Mouse (Mus musculus) liver, adult 2 months (tissue): ENCODE measurements at regions not wholly inside any gene's neighbourhood (a gene's known extent, or its start where the extent isn't known, plus 50 kb on each side); places are given as distances from the start of the nearest gene placed in this dataset.

Experiments used
- DNase-seq: peaks from one replicate; pipeline ENCODE4 v3.0.0-alpha.2; 2011; ENCODE audit warnings: low read depth, low spot score; ENCODE audit errors: extremely low read depth
- H3K27ac ChIP-seq: fragments of 200-500 bp; replicated peaks from 2 replicates; pipeline ENCODE4 v1.5.1; 2012; ENCODE audit warnings: low read depth, mild to moderate bottlenecking, control low read depth, inconsistent platforms, low read length; ENCODE audit not compliant: insufficient read depth
- H3K27me3 ChIP-seq: fragments of 200-500 bp; 2 replicates; pipeline ENCODE4 v1.6.1; 2012; ENCODE audit warnings: mild to moderate bottlenecking, moderate library complexity, low read length, inconsistent platforms; ENCODE audit not compliant: control insufficient read depth, insufficient read depth
- H3K36me3 ChIP-seq: fragments of 200-500 bp; 2 replicates; pipeline ENCODE4 v1.6.1; 2012; ENCODE audit warnings: low read length, inconsistent platforms; ENCODE audit not compliant: control insufficient read depth, insufficient read depth
- H3K4me1 ChIP-seq: fragments of 200-500 bp; 2 replicates; pipeline ENCODE4 v1.6.1; 2011; ENCODE audit warnings: low read length; ENCODE audit not compliant: control insufficient read depth, insufficient read depth
- H3K4me3 ChIP-seq: fragments of 200-500 bp; 2 replicates; pipeline ENCODE4 v1.5.1; 2011; ENCODE audit warnings: low read depth, mild to moderate bottlenecking, control low read depth, low read length, moderate library complexity; ENCODE audit not compliant: insufficient read depth
- H3K79me2 ChIP-seq: fragments of 200-500 bp; 2 replicates; pipeline ENCODE4 v1.6.1; 2012; ENCODE audit warnings: inconsistent platforms, mild to moderate bottlenecking, low read length, moderate library complexity; ENCODE audit not compliant: control insufficient read depth, insufficient read depth
- H3K9ac ChIP-seq: fragments of 200-500 bp; 2 replicates; pipeline ENCODE4 v1.6.1; 2012; ENCODE audit warnings: low read depth, mild to moderate bottlenecking, control low read depth, inconsistent platforms, low read length
- CTCF ChIP-seq: fragments of 200-500 bp; IDR thresholded peaks from 2 replicates; pipeline ENCODE4 v1.5.1; 2011; ENCODE audit warnings: low read depth, low read length, control low read depth
- POLR2A ChIP-seq: fragments of 200-500 bp; IDR thresholded peaks from 2 replicates; pipeline ENCODE4 v1.6.1; 2011; ENCODE audit warnings: low read length, control low read depth; ENCODE audit not compliant: insufficient read depth; ENCODE audit errors: extremely low read depth
- WGBS: fragments of 180-500 bp; shearing (Covaris S2); methylation state at CpG from one replicate; pipeline ENCODE4 v1.1.7; 2018; 5-methylcytosine and 5-hydroxymethylcytosine counted together

GRCm38 (mm10) chr2:10990043-10990728 lies 181.7 kb upstream of the Prkcq start:
- no peaks in the 10 kb centered on the region for H3K27me3 ChIP-seq
- no peaks in the 10 kb centered on the region for H3K36me3 ChIP-seq
- 92% methylated on average over 7 of the region's 7 CpGs for WGBS
- DNase-seq = no peak
- no peak overlapping the region for H3K4me3 ChIP-seq
- H3K9ac ChIP-seq = no peak overlapping the region
- H3K79me2 ChIP-seq = no peaks in the 10 kb centered on the region
- no peak overlapping the region for H3K27ac ChIP-seq
- TF ChIP-seq POLR2A = no peak
- no peak for TF ChIP-seq CTCF
- no peaks in the 10 kb centered on the region for H3K4me1 ChIP-seq

- WGBS = 24% methylated on average over 1 of the region's 1 CpGs
- Histone ChIP-seq H3K27me3 (no peaks in the 10 kb centered on the region), H3K9ac (no peak overlapping the region), H3K27ac (no peak overlapping the region), H3K79me2 (no peaks in the 10 kb centered on the region), H3K4me1 (no peaks in the 10 kb centered on the region), H3K36me3 (no peaks in the 10 kb centered on the region), H3K4me3 (no peak overlapping the region)
- no peak for TF ChIP-seq CTCF
- TF ChIP-seq POLR2A = no peak
- DNase-seq = no peak
These were observed 173.1 kb upstream of the Prkcq start for GRCm38 (mm10) chr2:10998798-10999197.

- no peak overlapping the region for H3K27ac ChIP-seq
- TF ChIP-seq CTCF (no peak), POLR2A (no peak)
- no peaks in the 10 kb centered on the region for H3K36me3 ChIP-seq
- no peaks in the 10 kb centered on the region for H3K4me1 ChIP-seq
- H3K27me3 ChIP-seq = no peaks in the 10 kb centered on the region
- H3K4me3 ChIP-seq = no peak overlapping the region
- H3K79me2 ChIP-seq = no peaks in the 10 kb centered on the region
- DNase-seq = peak; percentile 20
- WGBS = 61% methylated on average over 1 of the region's 1 CpGs
- no peak overlapping the region for H3K9ac ChIP-seq
These were observed 172.7 kb upstream of the Prkcq start for GRCm38 (mm10) chr2:10999217-10999618.

- WGBS = 58% methylated on average over 2 of the region's 2 CpGs
- no peak for DNase-seq
- Histone ChIP-seq H3K9ac (no peak overlapping the region), H3K79me2 (no peaks in the 10 kb centered on the region), H3K27me3 (no peaks in the 10 kb centered on the region), H3K27ac (no peak overlapping the region), H3K36me3 (no peaks in the 10 kb centered on the region), H3K4me3 (no peak overlapping the region), H3K4me1 (no peaks in the 10 kb centered on the region)
- TF ChIP-seq POLR2A (no peak), CTCF (no peak)
These were observed 166.1 kb upstream of the Prkcq start for GRCm38 (mm10) chr2:11005806-11006205.

- no peaks in the 10 kb centered on the region for H3K79me2 ChIP-seq
- no peak overlapping the region for H3K9ac ChIP-seq
- H3K4me3 ChIP-seq = no peak overlapping the region
- H3K36me3 ChIP-seq = no peaks in the 10 kb centered on the region
- H3K27me3 ChIP-seq = no peaks in the 10 kb centered on the region
- TF ChIP-seq CTCF (no peak), POLR2A (no peak)
- no peak for DNase-seq
- 67% methylated on average over 11 of the region's 11 CpGs for WGBS
- H3K27ac ChIP-seq = no peak overlapping the region
- no peaks in the 10 kb centered on the region for H3K4me1 ChIP-seq
These were observed 160.6 kb upstream of the Prkcq start for GRCm38 (mm10) chr2:11011041-11011962.
